Comparison of ENCODE assay signal across 4 mouse cellular contexts in the genomic region with DNA sequence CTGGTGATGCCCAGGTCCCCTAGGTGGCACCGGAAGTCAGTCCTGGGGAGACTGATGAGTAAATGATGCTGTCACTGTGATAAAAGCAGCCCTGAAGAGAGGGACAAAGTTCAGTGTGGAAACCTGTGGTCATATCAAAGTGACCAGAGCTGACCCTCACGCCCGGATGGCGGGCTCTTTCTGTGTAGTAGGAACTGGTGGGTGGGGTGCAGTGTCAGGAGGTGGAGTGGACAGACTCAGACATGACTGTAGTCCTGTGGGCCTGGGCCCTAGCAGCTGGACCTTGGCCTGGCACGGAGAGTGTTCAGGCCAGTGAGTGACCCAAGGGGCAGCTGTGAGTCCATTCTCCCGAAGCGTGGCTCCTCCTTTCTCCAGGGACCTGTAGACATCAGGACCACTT. TPM values are rescaled to one million over a fixed set of nuclear protein-coding genes. Genes with fewer than 3 reads are reported as not detected.
"Had no signal": no experiment of that assay in that cellular context is flagged by ENCODE, and none has a peak within 500 bp of the region (broad histone marks: within the 10 kb centered on the region; RNA-seq: fewer than 3 reads in every experiment).

No protein-coding gene starts in this region.

RNA-seq across cellular contexts. Expression of gene Bmp8b, which starts 1.0 kb away (rescaled TPM):
- polyA plus RNA-seq: inflammation-experienced regulatory T-cells, adult 6 months had no signal

RNA-seq across cellular contexts. Expression of gene Oxct2b, which starts 10.1 kb away (rescaled TPM):
- polyA plus RNA-seq: inflammation-experienced regulatory T-cells, adult 6 months; kidney, embryonic 16.5 days; limb, embryonic 10.5 days; lung, embryonic 15.5 days had no signal
